Mouse (Mus musculus) C2C12 (cell line): ENCODE data around the gene Mavs. TPM values are rescaled to one million over a fixed set of nuclear protein-coding genes. Genes with fewer than 3 reads are reported as not detected.
"Not testable (repeated sequence)": the region's sequence is repeated elsewhere in the genome, so short reads cannot be mapped to it uniquely, and the experiment has no call there.

ENCODE experiments used
- H3K27me3 ChIP-seq: one replicate; pipeline ENCODE4 v1.6.1; 2011; ENCODE audit not compliant: control insufficient read depth, insufficient read depth, insufficient read length
- H3K36me3 ChIP-seq: one replicate; pipeline ENCODE4 v1.6.1; 2011; ENCODE audit not compliant: control insufficient read depth, insufficient read depth
- H3K4me3 ChIP-seq: one replicate; pipeline ENCODE4 v1.5.1; 2011; ENCODE audit warnings: mild to moderate bottlenecking, control low read depth; ENCODE audit not compliant: poor library complexity, insufficient read depth, severe bottlenecking
- H3K79me2 ChIP-seq: one replicate; pipeline ENCODE4 v1.6.1; 2011; ENCODE audit not compliant: control insufficient read depth, insufficient read depth
- H3K79me3 ChIP-seq: one replicate; pipeline ENCODE4 v1.6.1; 2011; ENCODE audit warnings: low read depth, control low read depth
- H3ac ChIP-seq: one replicate; pipeline ENCODE3; 2011; ENCODE audit warnings: low read depth; ENCODE audit not compliant: control insufficient read depth, insufficient read length
- CEBPB ChIP-seq: IDR thresholded peaks from one replicate; pipeline ENCODE4 v1.6.1; 2011; ENCODE audit warnings: low read depth, mild to moderate bottlenecking, control low read depth, moderate library complexity
- CTCF ChIP-seq: IDR thresholded peaks from one replicate; pipeline ENCODE4 v1.5.1; 2011; ENCODE audit not compliant: control insufficient read depth, insufficient read depth, insufficient read length
- FOSL1 ChIP-seq: IDR thresholded peaks from one replicate; pipeline ENCODE4 v1.8.0; 2011; ENCODE audit warnings: mild to moderate bottlenecking, low read length; ENCODE audit not compliant: poor library complexity, insufficient read depth, severe bottlenecking
- MAX ChIP-seq: IDR thresholded peaks from one replicate; pipeline ENCODE4 v1.6.1; 2011; ENCODE audit warnings: mild to moderate bottlenecking, control low read depth
- MYOD1 ChIP-seq: IDR thresholded peaks from one replicate; pipeline ENCODE4 v1.6.1; 2011; ENCODE audit warnings: low read depth; ENCODE audit not compliant: control insufficient read depth, insufficient read length
- MYOG ChIP-seq: IDR thresholded peaks from one replicate; pipeline ENCODE4 v1.6.1; 2011; ENCODE audit not compliant: control insufficient read depth, insufficient read length; ENCODE audit errors: extremely low read depth
- USF1 ChIP-seq: IDR thresholded peaks from one replicate; pipeline ENCODE4 v1.6.1; 2011; ENCODE audit warnings: low read depth, mild to moderate bottlenecking, control low read depth, moderate library complexity
- polyA plus RNA-seq: library from polyadenylated mRNA; unstranded; fragments of >200 nt; fragmentation: generic; extraction: Trizol; gene quantifications from one replicate; pipeline ENCODE4 v1.2.1, GENCODE M21; 2012; ENCODE audit warnings: missing spikeins

Mavs gene
- polyA plus RNA-seq, 1 experiment = 19.1 TPM

GRCm38 (mm10) chr2:131221853-131222515 is 11.9 kb upstream of the Mavs start:
- no peaks in the 10 kb centered on the region for H3K27me3 ChIP-seq
- H3K4me3 ChIP-seq = no peak overlapping the region
- no peaks in the 10 kb centered on the region for H3K36me3 ChIP-seq
- H3K79me2 ChIP-seq = no peaks in the 10 kb centered on the region
- TF ChIP-seq MYOD1 = no peak
- TF ChIP-seq CTCF = no peak
- no peak for TF ChIP-seq CEBPB
- TF ChIP-seq MAX = no peak
- TF ChIP-seq MYOG = no peak
- TF ChIP-seq USF1 = no peak
- no peak for TF ChIP-seq FOSL1
- H3K79me3 ChIP-seq = no peaks in the 10 kb centered on the region
- H3ac ChIP-seq = no peak overlapping the region

- H3K36me3 ChIP-seq = no peaks in the 10 kb centered on the region
- no peak for TF ChIP-seq CTCF
- no peak for TF ChIP-seq FOSL1
- TF ChIP-seq MYOD1 = no peak
- H3K27me3 ChIP-seq = no peaks in the 10 kb centered on the region
- H3K79me3 ChIP-seq = no peaks in the 10 kb centered on the region
- no peaks in the 10 kb centered on the region for H3K79me2 ChIP-seq
- H3ac ChIP-seq = no peak overlapping the region
- no peak overlapping the region for H3K4me3 ChIP-seq
Observed at GRCm38 (mm10) chr2:131222562-131222961, 11.3 kb upstream of the Mavs start.

- H3K4me3 ChIP-seq = no peak overlapping the region
- no peaks in the 10 kb centered on the region for H3K27me3 ChIP-seq
- no peaks in the 10 kb centered on the region for H3K79me3 ChIP-seq
Observed at GRCm38 (mm10) chr2:131223569-131223968, 10.3 kb upstream of the Mavs start.

GRCm38 (mm10) chr2:131225178-131225577 is 8.7 kb upstream of the Mavs start:
- no peaks in the 10 kb centered on the region for H3K79me2 ChIP-seq
- no peaks in the 10 kb centered on the region for H3K36me3 ChIP-seq
- no peaks in the 10 kb centered on the region for H3K27me3 ChIP-seq
- H3K79me3 ChIP-seq = no peaks in the 10 kb centered on the region
- no peak overlapping the region for H3K4me3 ChIP-seq
- no peak overlapping the region for H3ac ChIP-seq
- no peak for TF ChIP-seq CEBPB
- no peak for TF ChIP-seq MYOD1
- no peak for TF ChIP-seq MAX
- TF ChIP-seq USF1 = no peak

More at GRCm38 (mm10) chr2:131223569-131223968, 10.3 kb upstream of the Mavs start:
- Histone ChIP-seq H3K36me3 (no peaks in the 10 kb centered on the region), H3ac (no peak overlapping the region), H3K79me2 (no peaks in the 10 kb centered on the region)
- TF ChIP-seq MAX (no peak), USF1 (no peak), MYOD1 (no peak), FOSL1 (no peak), MYOG (no peak), CEBPB (no peak), CTCF (no peak)

- not testable (repeated sequence) for H3K79me3 ChIP-seq, H3K79me2 ChIP-seq, H3ac ChIP-seq, H3K4me3 ChIP-seq, H3K36me3 ChIP-seq, H3K27me3 ChIP-seq
Observed at GRCm38 (mm10) chr2:131226669-131227068, 7.2 kb upstream of the Mavs start.

GRCm38 (mm10) chr2:131227243-131227642 is 6.6 kb upstream of the Mavs start:
- H3ac ChIP-seq = no peak overlapping the region
- no peaks in the 10 kb centered on the region for H3K79me2 ChIP-seq
- no peaks in the 10 kb centered on the region for H3K36me3 ChIP-seq
- no peak overlapping the region for H3K4me3 ChIP-seq
- no peaks in the 10 kb centered on the region for H3K27me3 ChIP-seq
- H3K79me3 ChIP-seq = no peaks in the 10 kb centered on the region
- TF ChIP-seq CEBPB = no peak
- no peak for TF ChIP-seq CTCF

GRCm38 (mm10) chr2:131232558-131232957 is 1.3 kb upstream of the Mavs start:
- Histone ChIP-seq H3K79me2 (peaks cover 27% of the 10 kb centered on the region), H3K27me3 (no peaks in the 10 kb centered on the region), H3K79me3 (peaks cover 2% of the 10 kb centered on the region), H3K36me3 (peaks cover 7% of the 10 kb centered on the region), H3K4me3 (no peak overlapping the region), H3ac (no peak overlapping the region)
- TF ChIP-seq CEBPB (no peak), FOSL1 (no peak), MYOG (no peak), MAX (no peak), CTCF (no peak), USF1 (no peak), MYOD1 (no peak)
